Mouse (Mus musculus): ENCODE data around the gene Fbxl3. TPM values are rescaled to one million over a fixed set of nuclear protein-coding genes. Genes with fewer than 3 reads are reported as not detected.
A peak's percentile ranks its signal among the peaks of the same experiment; 100 is the strongest.

Fbxl3 gene
- polyA plus RNA-seq, 1 experiment from 2014 or later: 35.0 TPM

GRCm38 (mm10) chr14:103033271-103033823 is 66.0 kb downstream of the Fbxl3 start:
- no peak overlapping the region for H3K27ac ChIP-seq (replicated peaks; ENCODE audit: low read depth, low read length)
- no peaks in the 10 kb centered on the region for H3K36me3 ChIP-seq (ENCODE audit: control insufficient read depth, insufficient read depth, low read length)
- 71% methylated on average over 10 of the region's 10 CpGs for WGBS
- no peak overlapping the region for H3K9ac ChIP-seq (ENCODE audit: low read depth, low read length)
- ATAC-seq (ENCODE audit: low read depth) (no peak; the same call in 1 of the 2 replicates), DNase-seq (ENCODE audit: low spot score) (peak; percentile 27)
- no peaks in the 10 kb centered on the region for H3K4me1 ChIP-seq (ENCODE audit: control insufficient read depth, insufficient read depth, low read length)
- H3K4me2 ChIP-seq (ENCODE audit: low read depth, low read length): no peak overlapping the region
- no peaks in the 10 kb centered on the region for H3K9me3 ChIP-seq (ENCODE audit: control insufficient read depth, low read length)
- no peaks in the 10 kb centered on the region for H3K27me3 ChIP-seq (replicated peaks; ENCODE audit: control insufficient read depth, insufficient read depth, low read length)
- no peak overlapping the region for H3K4me3 ChIP-seq (ENCODE audit: low read depth, low read length)

Other genes with a start within 250 kb of the Fbxl3 start
- 69.7 and 74.4 TPM in 2 replicates for gene Kctd12, start 116.9 kb downstream of the Fbxl3 start, polyA plus RNA-seq (2014; fragmentation: Nextera tagmentation; extraction: Ambion mirVana)
- 0.06 TPM in 1 of 2 replicates, not detected in the other for gene Acod1, start 52.6 kb downstream of the Fbxl3 start, polyA plus RNA-seq (2014; fragmentation: Nextera tagmentation; extraction: Ambion mirVana)
- gene Cln5, start 29.4 kb downstream of the Fbxl3 start, polyA plus RNA-seq (2014; fragmentation: Nextera tagmentation; extraction: Ambion mirVana): 34.3 and 34.9 TPM in 2 replicates
- 27.0 and 28.6 TPM in 2 replicates for gene Mycbp2, start 247.2 kb upstream of the Fbxl3 start, polyA plus RNA-seq (2014; fragmentation: Nextera tagmentation; extraction: Ambion mirVana)